22 mouse cellular contexts compared by ENCODE assay signal in genomic region chr7:131677126-131677525, GRCm38 (mm10).
"Had no signal": no experiment of that assay in that cellular context is flagged by ENCODE, and none has a peak within 500 bp of the region (broad histone marks: within the 10 kb centered on the region; RNA-seq: fewer than 3 reads in every experiment).

No protein-coding gene starts in this region.

- DNase-seq: heart, postnatal 10 days; heart, postnatal 14 days; heart, postnatal 36 days; heart, postnatal 4 days; kidney, adult 11 months; kidney, adult 18-20 months; kidney, adult 2 months; kidney, adult 8-10 months; kidney, adult 9 months; kidney, postnatal 10 days; kidney, postnatal 14 days; kidney, postnatal 25 days; kidney, postnatal 36 days; kidney, postnatal 4 days; layer of hippocampus, adult 9-11 months; layer of hippocampus, postnatal 36 days had no signal

- ATAC-seq: hindbrain, embryonic 16.5 days; hindbrain, postnatal 0 days; inflammation-experienced regulatory T-cells, adult 6 months; intestine, embryonic 15.5 days; intestine, embryonic 16.5 days; intestine, postnatal 0 days had no signal
